Mouse (Mus musculus): ENCODE data around the gene Gclm.

- TF ChIP-seq CTCF (IDR thresholded peaks at IDR 0.05; ENCODE audit: low read depth), result no peak
- no peak for TF ChIP-seq EP300 (optimal IDR thresholded peaks at IDR 0.05)
These were observed 1.8 kb downstream of the Gclm start for GRCm38 (mm10) chr3:122246986-122247767.

Data from stomach, postnatal 0 days (tissue).